Mouse (Mus musculus): ENCODE measurements at regions not wholly inside any gene's neighbourhood (a gene's known extent, or its start where the extent isn't known, plus 50 kb on each side); places are given as distances from the start of the nearest gene placed in this dataset.

- DNase-seq: no peak
Observed at GRCm38 (mm10) chr15:51671667-51672372, 2212.9 kb upstream of the Gm7489 start.

- DNase-seq: no peak
Observed at GRCm38 (mm10) chr15:51673483-51673882, 2211.2 kb upstream of the Gm7489 start.

GRCm38 (mm10) chr15:51675291-51675690 lies 2209.4 kb upstream of the Gm7489 start:
- DNase-seq: no peak

- no peak for DNase-seq
Observed at GRCm38 (mm10) chr15:51676694-51677093, 2208.0 kb upstream of the Gm7489 start.

GRCm38 (mm10) chr15:51677266-51677665 lies 2207.4 kb upstream of the Gm7489 start:
- no peak for DNase-seq

GRCm38 (mm10) chr15:51679186-51679902 lies 2205.4 kb upstream of the Gm7489 start:
- DNase-seq: no peak

GRCm38 (mm10) chr15:51680494-51680893 lies 2204.2 kb upstream of the Gm7489 start:
- no peak for DNase-seq

- no peak for DNase-seq
Observed at GRCm38 (mm10) chr15:51681191-51681590, 2203.5 kb upstream of the Gm7489 start.

- no peak for DNase-seq
Observed at GRCm38 (mm10) chr15:51682331-51682730, 2202.4 kb upstream of the Gm7489 start.

GRCm38 (mm10) chr15:51687007-51687540 lies 2197.6 kb upstream of the Gm7489 start:
- DNase-seq: no peak

- DNase-seq: no peak
Observed at GRCm38 (mm10) chr15:51689498-51689897, 2195.2 kb upstream of the Gm7489 start.

- DNase-seq: no peak
Observed at GRCm38 (mm10) chr15:51692671-51693070, 2192.0 kb upstream of the Gm7489 start.

- DNase-seq: peak; percentile 43 to 46
Observed at GRCm38 (mm10) chr15:51696344-51697016, 2188.2 kb upstream of the Gm7489 start.

GRCm38 (mm10) chr15:51704198-51704597 lies 2180.5 kb upstream of the Gm7489 start:
- no peak for DNase-seq

- no peak for DNase-seq
Observed at GRCm38 (mm10) chr15:51709871-51710655, 2174.6 kb upstream of the Gm7489 start.

- DNase-seq: no peak
Observed at GRCm38 (mm10) chr15:51720873-51721308, 2163.8 kb upstream of the Gm7489 start.

- DNase-seq: no peak
Observed at GRCm38 (mm10) chr15:51721363-51721762, 2163.3 kb upstream of the Gm7489 start.

GRCm38 (mm10) chr15:51724127-51724526 lies 2160.6 kb upstream of the Gm7489 start:
- no peak for DNase-seq

- DNase-seq: no peak
Observed at GRCm38 (mm10) chr15:51725457-51725856, 2159.2 kb upstream of the Gm7489 start.

- no peak for DNase-seq
Observed at GRCm38 (mm10) chr15:51730106-51730505, 2154.6 kb upstream of the Gm7489 start.

GRCm38 (mm10) chr15:51730805-51731412 lies 2153.8 kb upstream of the Gm7489 start:
- no peak for DNase-seq

- DNase-seq: no peak
Observed at GRCm38 (mm10) chr15:51734194-51734593, 2150.5 kb upstream of the Gm7489 start.
